Mouse (Mus musculus): ENCODE measurements around the gene Nfkbie. TPM values are rescaled to one million over a fixed set of nuclear protein-coding genes. Genes with fewer than 3 reads are reported as not detected.

Nfkbie gene
- polyA plus RNA-seq (2014; fragmentation: Illumina TruSeq; extraction: RNeasy Lipid Tissue Mini Kit (QIAGEN cat#74804); ENCODE audit: low read depth, low replicate concordance), result 0.85 TPM

GRCm38 (mm10) chr17:45555452-45556106, at the start of gene Nfkbie:
Gene Nfkbie, plus strand, starts transcription at chr17:45555703.

DNA sequence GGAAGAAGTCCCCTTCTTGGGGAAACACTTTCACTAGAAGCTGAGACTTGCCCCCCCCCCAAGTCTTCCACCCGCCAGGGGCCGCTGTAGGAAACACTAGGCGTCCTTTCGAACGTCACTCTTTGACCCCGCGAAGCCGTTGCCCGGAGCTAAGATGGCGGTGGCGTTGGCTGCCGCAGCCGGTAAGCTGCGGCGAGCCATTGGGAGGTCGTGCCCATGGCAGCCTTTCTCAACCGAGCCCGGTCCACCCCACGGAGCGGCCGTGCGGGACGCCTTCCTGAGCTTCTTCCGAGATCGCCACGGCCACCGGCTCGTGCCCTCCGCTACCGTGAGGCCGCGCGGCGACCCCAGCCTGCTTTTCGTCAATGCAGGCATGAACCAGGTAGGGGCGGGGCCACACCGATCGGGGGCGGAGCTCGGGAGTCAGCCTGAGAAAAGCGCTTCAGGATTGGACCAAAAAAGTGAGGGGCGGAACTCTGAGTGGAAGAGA, 48.8 kb upstream of the Nfkbie start, which contains the start of gene Aars2:
Gene Aars2, plus strand, starts transcription at position 142 of the 490 bp plus-strand sequence.

GRCm38 (mm10) chr17:45523263-45523662, 32.2 kb upstream of the Nfkbie start, which contains the start of gene Tcte1:
Gene Tcte1, plus strand, starts transcription at chr17:45523434.

GRCm38 (mm10) chr17:45549617-45550181, 5.8 kb upstream of the Nfkbie start, which contains the start of gene Tmem151b:
Gene Tmem151b, minus strand, starts transcription at chr17:45549677.

DNA sequence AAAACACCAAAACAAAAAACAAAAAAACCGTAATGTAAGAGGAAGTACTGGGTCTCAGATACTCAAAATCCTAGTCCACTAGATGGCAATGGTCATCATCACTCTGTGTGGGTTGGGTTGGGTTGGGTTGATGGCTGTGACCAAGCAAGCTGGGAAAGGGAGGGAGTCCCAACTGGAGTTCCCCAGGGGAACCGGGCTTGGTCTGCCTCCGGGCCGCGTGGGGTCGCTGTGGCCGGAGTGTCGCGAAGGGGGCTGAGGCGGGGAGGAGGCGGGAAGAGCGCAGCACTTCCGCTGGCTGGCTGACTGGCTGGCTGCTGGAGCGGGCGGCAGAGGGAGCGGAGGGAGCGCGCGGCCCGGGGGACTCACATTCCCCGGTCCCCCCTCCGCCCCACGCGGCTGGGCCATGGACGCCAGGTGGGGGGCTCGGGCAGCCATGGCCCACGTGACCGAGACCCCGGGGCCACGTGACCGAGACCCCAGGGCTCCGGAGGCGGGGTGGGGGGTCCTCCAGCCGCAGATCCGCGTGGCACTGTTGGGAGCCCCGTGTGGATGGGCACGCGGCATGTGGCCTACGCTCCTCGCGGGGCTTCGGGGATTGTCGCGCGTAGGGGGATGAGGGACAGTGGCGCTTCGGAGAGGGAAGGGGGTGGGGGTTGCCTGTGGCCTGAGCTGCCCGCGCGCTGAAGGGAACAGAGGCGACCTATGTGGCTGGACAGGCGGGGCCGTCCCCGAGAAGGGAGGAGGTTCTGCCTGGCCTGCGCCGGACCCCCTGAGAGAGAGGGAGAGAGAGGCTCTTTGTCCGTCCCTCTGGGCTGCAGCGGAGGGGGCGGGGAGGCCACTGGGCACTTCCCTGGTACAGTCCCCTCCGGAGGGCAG, 8.4 kb downstream of the Nfkbie start, which contains the start of gene Slc35b2:
Gene Slc35b2, plus strand, starts transcription at position 220 of the 876 bp plus-strand sequence.

DNA sequence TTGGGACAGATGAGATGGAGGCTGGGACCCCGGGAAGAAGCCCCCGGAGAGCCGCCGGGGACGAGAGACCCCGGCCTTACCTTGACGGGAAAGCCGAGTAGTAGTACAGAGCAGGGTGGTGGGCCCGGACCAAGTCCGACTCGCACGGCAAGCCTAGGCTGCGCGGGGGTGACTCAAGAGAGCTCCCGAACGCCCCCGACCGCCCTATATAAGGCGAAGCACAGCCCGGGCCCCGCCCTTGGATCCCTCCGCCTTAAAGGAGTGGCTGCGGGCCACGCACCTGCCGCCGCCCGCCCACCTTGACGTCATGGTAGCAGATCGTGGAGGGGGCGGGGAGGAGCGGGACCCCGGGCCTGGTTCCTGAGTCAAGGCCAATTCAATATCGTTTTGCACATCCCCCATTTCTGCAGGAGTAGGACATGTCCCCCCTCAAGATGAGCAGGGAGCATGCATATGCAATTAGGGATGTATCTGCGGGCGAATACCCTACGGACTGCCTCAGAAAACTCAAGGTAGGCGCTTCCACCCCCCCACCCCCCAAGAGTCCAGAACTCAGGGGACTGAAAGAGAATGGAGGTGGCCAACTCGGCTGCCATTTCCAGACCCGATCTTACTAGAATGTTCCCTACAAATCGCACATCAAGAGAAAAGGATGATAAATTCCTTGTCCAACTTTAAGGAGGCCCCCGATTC, 17.7 kb downstream of the Nfkbie start, which contains the start of gene Hsp90ab1:
Gene Hsp90ab1, minus strand, starts transcription at position 185 of the 693 bp plus-strand sequence.

GRCm38 (mm10) chr17:45599446-45600242, 44.1 kb downstream of the Nfkbie start, which contains the start of gene Slc29a1:
Gene Slc29a1, minus strand, starts transcription at chr17:45599606.

GRCm38 (mm10) chr17:45601877-45602304, 46.4 kb downstream of the Nfkbie start, which contains the start of gene Mymx:
Gene Mymx, minus strand, starts transcription at chr17:45602102.

Other genes starting within 250 kb of the Nfkbie start
- 21.5 TPM for gene Cdc5l, start 122.0 kb upstream of the Nfkbie start, polyA plus RNA-seq (2014; fragmentation: Illumina TruSeq; extraction: RNeasy Lipid Tissue Mini Kit (QIAGEN cat#74804); ENCODE audit: low read depth, low replicate concordance)
- gene Spats1, start 80.3 kb upstream of the Nfkbie start, polyA plus RNA-seq (2014; fragmentation: Illumina TruSeq; extraction: RNeasy Lipid Tissue Mini Kit (QIAGEN cat#74804); ENCODE audit: low read depth, low replicate concordance), result not detected
- 0.34 TPM for gene Aars2, start 48.9 kb upstream of the Nfkbie start, polyA plus RNA-seq (2014; fragmentation: Illumina TruSeq; extraction: RNeasy Lipid Tissue Mini Kit (QIAGEN cat#74804); ENCODE audit: low read depth, low replicate concordance)
- not detected for gene Tcte1, start 32.3 kb upstream of the Nfkbie start, polyA plus RNA-seq (2014; fragmentation: Illumina TruSeq; extraction: RNeasy Lipid Tissue Mini Kit (QIAGEN cat#74804); ENCODE audit: low read depth, low replicate concordance)
- gene Tmem151b, start 6.0 kb upstream of the Nfkbie start, polyA plus RNA-seq (2014; fragmentation: Illumina TruSeq; extraction: RNeasy Lipid Tissue Mini Kit (QIAGEN cat#74804); ENCODE audit: low read depth, low replicate concordance), result not detected
- gene Slc35b2, start 8.2 kb downstream of the Nfkbie start, polyA plus RNA-seq (2014; fragmentation: Illumina TruSeq; extraction: RNeasy Lipid Tissue Mini Kit (QIAGEN cat#74804); ENCODE audit: low read depth, low replicate concordance), result 5.3 TPM
- gene Hsp90ab1, start 17.6 kb downstream of the Nfkbie start, polyA plus RNA-seq (2014; fragmentation: Illumina TruSeq; extraction: RNeasy Lipid Tissue Mini Kit (QIAGEN cat#74804); ENCODE audit: low read depth, low replicate concordance), result 709 TPM
- gene Slc29a1, start 43.9 kb downstream of the Nfkbie start, polyA plus RNA-seq (2014; fragmentation: Illumina TruSeq; extraction: RNeasy Lipid Tissue Mini Kit (QIAGEN cat#74804); ENCODE audit: low read depth, low replicate concordance), result 49.5 TPM
- not detected for gene Mymx, start 46.4 kb downstream of the Nfkbie start, polyA plus RNA-seq (2014; fragmentation: Illumina TruSeq; extraction: RNeasy Lipid Tissue Mini Kit (QIAGEN cat#74804); ENCODE audit: low read depth, low replicate concordance)
- 0.90 TPM for gene Capn11, start 103.6 kb downstream of the Nfkbie start, polyA plus RNA-seq (2014; fragmentation: Illumina TruSeq; extraction: RNeasy Lipid Tissue Mini Kit (QIAGEN cat#74804); ENCODE audit: low read depth, low replicate concordance)
- gene Mrpl14, start 130.6 kb downstream of the Nfkbie start, polyA plus RNA-seq (2014; fragmentation: Illumina TruSeq; extraction: RNeasy Lipid Tissue Mini Kit (QIAGEN cat#74804); ENCODE audit: low read depth, low replicate concordance), result 4.9 TPM
- gene Tmem63b, start 131.2 kb downstream of the Nfkbie start, polyA plus RNA-seq (2014; fragmentation: Illumina TruSeq; extraction: RNeasy Lipid Tissue Mini Kit (QIAGEN cat#74804); ENCODE audit: low read depth, low replicate concordance), result 12.6 TPM
- gene 1600014C23Rik, start 178.1 kb downstream of the Nfkbie start, polyA plus RNA-seq (2014; fragmentation: Illumina TruSeq; extraction: RNeasy Lipid Tissue Mini Kit (QIAGEN cat#74804); ENCODE audit: low read depth, low replicate concordance), result not detected